Mouse (Mus musculus) left cerebral cortex, adult 8-10 months (tissue): ENCODE measurements at regions not wholly inside any gene's neighbourhood (a gene's known extent, or its start where the extent isn't known, plus 50 kb on each side); places are given as distances from the start of the nearest gene placed in this dataset.

Source experiments
- DNase-seq, 2 experiments: peaks; one replicate each; pipeline ENCODE4 v3.0.0; 2022; ENCODE audit warnings: low spot score in 2 of 2

GRCm38 (mm10) chr10:37880841-37881240 lies 742.1 kb upstream of the Marcks start:
- peak in 1 of 2 experiments; percentile 6 for DNase-seq

- DNase-seq, result no peak
Measured at GRCm38 (mm10) chr10:37873925-37874324, 735.2 kb upstream of the Marcks start.

GRCm38 (mm10) chr10:37861001-37861400 lies 722.3 kb upstream of the Marcks start:
- DNase-seq, result no peak

GRCm38 (mm10) chr10:37849291-37849846 lies 710.6 kb upstream of the Marcks start:
- DNase-seq, result no peak

- no peak for DNase-seq
Measured at GRCm38 (mm10) chr10:37842820-37843219, 704.1 kb upstream of the Marcks start.

- DNase-seq, result no peak
Measured at GRCm38 (mm10) chr10:37841842-37842241, 703.1 kb upstream of the Marcks start.

- DNase-seq, result no peak
Measured at GRCm38 (mm10) chr10:37837721-37838120, 699.0 kb upstream of the Marcks start.

GRCm38 (mm10) chr10:37813026-37813425 lies 674.3 kb upstream of the Marcks start:
- DNase-seq, result no peak

- peak in 1 of 2 experiments; percentile 7 for DNase-seq
Measured at GRCm38 (mm10) chr10:37812405-37812851, 673.7 kb upstream of the Marcks start.

- no peak for DNase-seq
Measured at GRCm38 (mm10) chr10:37811789-37812188, 673.1 kb upstream of the Marcks start.

- DNase-seq, result no peak
Measured at GRCm38 (mm10) chr10:37803225-37803805, 664.6 kb upstream of the Marcks start.

GRCm38 (mm10) chr10:37799397-37799796 lies 660.7 kb upstream of the Marcks start:
- DNase-seq, result no peak

- no peak for DNase-seq
Measured at GRCm38 (mm10) chr10:37798285-37798684, 659.6 kb upstream of the Marcks start.

GRCm38 (mm10) chr10:37797701-37798100 lies 659.0 kb upstream of the Marcks start:
- no peak for DNase-seq

GRCm38 (mm10) chr10:37792878-37793277 lies 654.2 kb upstream of the Marcks start:
- DNase-seq, result no peak

GRCm38 (mm10) chr10:37788049-37788448 lies 649.3 kb upstream of the Marcks start:
- DNase-seq, result no peak

GRCm38 (mm10) chr10:37779383-37780302 lies 640.9 kb upstream of the Marcks start:
- no peak for DNase-seq

GRCm38 (mm10) chr10:37760542-37761367 lies 622.0 kb upstream of the Marcks start:
- no peak for DNase-seq

- DNase-seq, result no peak
Measured at GRCm38 (mm10) chr10:37741581-37741980, 602.9 kb upstream of the Marcks start.

GRCm38 (mm10) chr10:37739024-37739423 lies 600.3 kb upstream of the Marcks start:
- DNase-seq, result no peak

GRCm38 (mm10) chr10:37725609-37726008 lies 586.9 kb upstream of the Marcks start:
- DNase-seq, result no peak
